Mouse (Mus musculus) gastrocnemius, postnatal 14 days (tissue): ENCODE measurements around the gene Kcnj4. TPM values are rescaled to one million over a fixed set of nuclear protein-coding genes. Genes with fewer than 3 reads are reported as not detected.
"Not testable (repeated sequence)": the region's sequence is repeated elsewhere in the genome, so short reads cannot be mapped to it uniquely, and the experiment has no call there.

Experiments used
- DNase-seq: peaks from one replicate; pipeline ENCODE4 v3.0.0; 2021; ENCODE audit warnings: mixed read lengths
- intact Hi-C: fragments of 180-260 bp; cut with DNase I; formaldehyde crosslinking; loops from one replicate; pipeline ENCODE4 v1.15.1; 2025; ENCODE audit warnings: low total_unique reads
- total RNA-seq, 2 experiments: library from RNA; stranded (reverse); gene quantifications; 2 replicates each; pipeline ENCODE4 v1.2.3; 2021

The Kcnj4 gene
- total RNA-seq, 2 experiments from 2014 or later: 0.08 TPM; not detected in 1

DNA sequence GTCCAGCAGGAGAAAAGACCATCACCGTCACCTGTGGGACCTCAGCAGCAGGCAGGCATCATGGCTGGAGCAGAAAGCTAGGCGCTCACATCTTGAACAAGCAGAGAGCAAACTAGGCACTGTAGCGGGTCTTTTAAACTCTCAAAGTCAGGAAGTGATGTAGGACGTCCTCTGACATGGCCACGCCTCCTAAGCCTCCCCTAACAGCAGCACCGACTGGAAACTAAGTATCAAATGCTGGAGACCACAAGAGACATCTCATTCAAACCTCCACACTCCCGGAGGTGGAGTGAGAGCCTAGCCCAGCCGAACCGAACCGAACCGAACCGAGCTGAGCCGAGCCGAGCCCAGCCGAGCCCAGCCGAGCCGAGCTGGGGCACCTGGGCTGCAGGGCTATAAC is 34.5 kb downstream of the Kcnj4 start:
- DNase-seq: no peak
- intact Hi-C loops: no loop called here

DNA sequence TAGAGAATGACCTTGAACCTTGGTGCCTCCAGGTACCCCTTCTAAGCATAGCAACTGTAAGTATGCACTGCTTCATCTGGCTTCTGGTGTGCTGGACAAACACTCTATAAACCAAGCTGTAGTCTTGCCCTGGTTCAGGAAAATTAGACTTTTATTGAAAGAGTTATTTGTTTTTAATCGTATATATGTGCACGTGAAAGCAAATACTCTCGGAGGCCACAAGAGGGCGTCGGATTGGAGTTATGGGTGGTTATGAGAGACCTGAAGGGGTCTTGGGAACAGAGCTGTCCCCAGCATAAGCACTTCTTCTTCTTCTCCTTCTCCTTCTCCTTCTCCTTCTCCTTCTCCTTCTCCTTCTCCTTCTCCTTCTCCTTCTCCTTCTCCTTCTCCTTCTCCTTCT is 35.5 kb downstream of the Kcnj4 start:
- no peak for DNase-seq
- intact Hi-C loops: loop anchor here (5.0 to 10.0 kb wide), 3 partner anchors 57 to 95 kb away; no protein-coding TSS in a partner anchor

- intact Hi-C loops: loop anchor here (2.0 to 10.0 kb wide), 4 partner anchors 54 to 224 kb away; no protein-coding TSS in a partner anchor
- DNase-seq: peak; percentile 82
These were observed 38.3 kb downstream of the Kcnj4 start for GRCm38 (mm10) chr15:79466601-79467286.

DNA sequence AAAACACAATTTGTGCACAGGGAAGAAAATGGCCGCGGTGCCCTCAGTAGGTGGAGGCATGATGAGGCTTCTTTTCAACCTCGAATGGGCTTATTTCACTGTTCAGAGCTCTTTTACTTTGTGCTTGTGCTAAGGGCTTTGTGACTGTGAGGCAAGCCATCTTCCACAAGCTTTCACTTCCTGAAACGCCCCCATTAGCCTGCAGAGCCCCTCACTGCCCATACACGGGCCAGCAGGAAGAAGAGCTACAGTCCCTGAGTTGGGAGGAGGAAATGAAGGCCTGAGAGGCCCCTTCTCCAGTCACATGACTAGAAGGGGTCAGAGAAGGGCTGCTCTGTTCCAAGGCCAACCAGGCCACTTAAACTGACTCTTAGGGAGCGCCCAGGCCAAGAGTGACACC is 48.5 kb downstream of the Kcnj4 start:
- no peak for DNase-seq
- intact Hi-C loops: no loop called here

- intact Hi-C loops, DNase-seq: not testable (repeated sequence)
These were observed 48.9 kb downstream of the Kcnj4 start for GRCm38 (mm10) chr15:79456104-79456503.

GRCm38 (mm10) chr15:79455106-79455810 is 49.8 kb downstream of the Kcnj4 start, which contains the start of gene Csnk1e:
Csnk1e (minus strand) TSS chr15:79455566.
- intact Hi-C loops: no loop called here

DNA sequence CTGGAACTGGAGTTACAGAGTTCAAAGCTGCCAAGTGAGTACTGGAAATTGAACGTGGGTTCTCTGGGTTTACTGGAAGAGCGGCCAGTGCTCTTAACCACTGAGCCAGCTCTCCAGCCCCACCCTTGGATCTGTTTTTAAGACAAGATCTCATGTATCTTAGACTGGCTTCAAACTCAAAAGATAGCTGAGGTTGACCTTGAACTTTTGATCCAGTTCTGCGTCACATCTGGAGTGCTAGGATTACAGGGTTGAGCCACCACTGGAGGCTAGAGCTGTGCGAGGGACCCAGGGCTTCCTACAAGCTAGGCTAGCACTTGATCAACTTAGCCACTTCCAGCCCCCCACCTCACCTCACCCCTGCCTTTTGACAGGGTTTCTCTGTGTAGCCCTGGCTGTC is 51.2 kb downstream of the Kcnj4 start:
- DNase-seq: no peak
- intact Hi-C loops: loop anchor here (5.0 kb wide), 1 partner anchor 47 kb away; no protein-coding TSS in a partner anchor

More at GRCm38 (mm10) chr15:79455106-79455810, 49.8 kb downstream of the Kcnj4 start, which contains the start of gene Csnk1e:
- DNase-seq: peak; percentile 69

- intact Hi-C loops: loop anchor here (5.0 kb wide), 1 partner anchor 51 kb away; no protein-coding TSS in a partner anchor
- no peak for DNase-seq
These were observed 57.0 kb downstream of the Kcnj4 start for GRCm38 (mm10) chr15:79448041-79448440.

GRCm38 (mm10) chr15:79445786-79446654 is 59.0 kb downstream of the Kcnj4 start:
- DNase-seq: no peak
- intact Hi-C loops: loop anchor here (5.0 kb wide), 1 partner anchor 49 kb away; no protein-coding TSS in a partner anchor

DNA sequence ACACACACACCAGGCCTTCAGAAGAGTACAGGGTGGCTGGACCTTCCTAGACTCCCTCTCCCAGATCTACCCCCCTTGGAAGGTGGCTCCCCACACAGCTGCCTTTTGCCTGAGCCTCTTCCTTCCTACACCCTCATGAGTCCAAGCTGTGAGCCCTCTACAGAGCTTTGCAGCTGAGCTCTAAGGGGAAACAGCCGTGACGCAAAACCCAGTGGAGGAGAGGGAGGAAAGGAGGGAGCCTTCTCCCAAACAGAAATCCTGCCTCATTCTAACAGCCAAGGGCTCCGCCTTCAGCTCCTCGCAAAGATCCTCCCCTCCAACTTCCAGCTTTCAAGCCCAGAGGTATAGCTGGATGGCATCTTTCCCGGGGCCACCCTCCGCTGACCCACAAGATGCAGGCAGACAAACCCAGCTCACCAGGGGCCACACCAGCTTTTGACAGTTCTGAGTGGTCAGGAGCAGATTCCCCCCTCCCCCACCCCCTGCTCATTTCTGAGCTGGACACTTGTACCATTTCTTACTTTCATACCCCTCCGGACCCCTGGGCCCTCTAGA is 61.1 kb downstream of the Kcnj4 start:
- intact Hi-C loops: loop anchor here (2.0 kb wide), 1 partner anchor 67 kb away; no protein-coding TSS in a partner anchor
- no peak for DNase-seq

DNA sequence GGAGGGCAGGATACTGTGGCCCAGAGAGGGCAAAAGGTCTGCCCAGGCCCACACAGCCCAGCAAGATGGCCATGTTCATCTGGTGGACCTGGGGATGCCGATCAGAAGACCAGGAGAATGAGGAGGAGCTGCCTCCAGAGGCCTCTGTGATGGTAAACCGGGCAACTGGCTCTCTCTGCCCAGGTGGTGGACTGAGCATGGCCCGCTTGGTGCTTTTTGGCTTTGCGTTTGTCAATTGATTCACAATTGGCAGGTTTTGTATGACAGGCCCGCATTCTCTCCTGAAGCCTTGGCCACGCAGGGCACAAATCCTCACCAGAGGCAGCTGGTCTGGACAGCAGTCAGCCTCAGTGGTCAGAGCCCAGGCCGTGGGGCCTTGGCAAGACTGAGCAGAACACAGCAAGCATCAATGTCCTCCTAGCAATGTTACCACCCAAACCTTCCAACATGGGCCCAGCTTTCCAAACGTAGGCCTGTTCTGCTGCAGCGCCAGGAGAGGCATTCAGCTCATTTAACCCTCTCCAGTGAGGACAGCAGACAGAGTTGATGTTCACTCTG is 62.0 kb downstream of the Kcnj4 start:
- intact Hi-C loops: loop anchor here (2.0 kb wide), 1 partner anchor 68 kb away; no protein-coding TSS in a partner anchor

DNA sequence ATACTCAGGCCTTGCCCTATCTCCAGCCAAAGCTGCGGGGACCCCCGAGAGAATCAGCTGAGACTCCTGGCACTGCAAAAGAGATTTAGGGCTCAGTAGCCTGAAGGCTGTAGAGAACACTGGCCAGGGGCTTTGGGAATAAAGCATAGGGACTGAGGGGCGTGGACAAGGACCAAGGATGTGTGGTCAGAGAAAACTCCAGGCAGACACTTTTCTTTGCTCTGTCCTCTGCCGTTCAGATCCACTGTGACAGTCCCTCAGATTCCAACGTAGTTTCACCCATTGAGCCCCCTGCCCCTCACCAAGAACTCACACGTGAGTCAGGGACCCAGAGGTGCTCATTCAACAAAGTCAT is 62.8 kb downstream of the Kcnj4 start:
- DNase-seq: no peak
- intact Hi-C loops: loop anchor here (2.0 kb wide), 1 partner anchor 69 kb away; no protein-coding TSS in a partner anchor

More for the DNA sequence above, 62.0 kb downstream of the Kcnj4 start:
- no peak for DNase-seq

DNA sequence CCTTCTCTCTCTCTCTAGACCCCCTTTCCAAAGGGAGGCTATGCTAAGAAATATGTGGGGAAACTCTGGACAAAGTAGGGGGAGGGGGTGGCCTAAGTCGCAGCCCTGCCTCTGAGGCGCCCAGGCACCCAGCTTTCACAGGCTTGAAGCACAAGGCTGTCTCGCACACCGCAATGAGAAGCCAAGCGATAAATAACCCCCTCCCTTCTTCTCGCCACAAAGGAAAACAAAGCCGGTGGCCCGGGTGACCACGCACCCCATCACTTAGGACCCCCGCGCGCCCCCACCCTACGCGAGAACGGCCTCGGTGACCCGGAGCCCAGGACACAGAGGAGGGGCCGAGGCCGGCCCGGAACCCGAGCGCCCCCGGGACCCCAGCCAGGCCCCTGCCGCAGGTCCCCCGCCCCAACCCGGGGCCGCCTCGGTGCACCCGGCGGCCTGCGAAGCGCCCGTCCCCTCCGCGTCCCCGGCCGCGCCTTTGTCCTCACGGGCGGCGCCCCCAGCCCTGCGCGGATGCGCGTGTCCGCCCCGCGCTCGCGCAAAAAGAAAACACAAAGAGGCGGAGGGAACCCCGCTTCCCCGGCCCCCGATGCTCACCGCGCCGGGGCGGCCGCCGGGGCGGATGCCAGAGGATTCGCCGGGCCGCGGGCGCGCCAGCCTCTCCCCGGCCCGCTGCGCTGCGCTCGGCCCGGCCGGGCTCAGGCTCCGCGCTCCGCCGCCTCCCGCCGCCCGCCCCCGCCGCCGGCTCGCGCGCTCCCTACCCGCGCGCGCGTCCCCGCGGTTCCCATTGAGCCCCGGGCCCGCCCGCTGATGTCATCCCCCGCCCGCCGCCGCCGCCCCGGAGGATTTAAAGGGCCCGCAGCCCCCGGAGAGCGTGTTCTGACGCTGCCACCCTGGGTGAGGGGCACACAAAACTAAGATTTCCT is 63.4 kb downstream of the Kcnj4 start:
- peak; percentile 88 for DNase-seq
- intact Hi-C loops: loop anchor here (2.0 kb wide), 1 partner anchor 69 kb away; no protein-coding TSS in a partner anchor

GRCm38 (mm10) chr15:79440651-79441330 is 64.2 kb downstream of the Kcnj4 start:
- intact Hi-C loops: no loop called here
- no peak for DNase-seq

DNA sequence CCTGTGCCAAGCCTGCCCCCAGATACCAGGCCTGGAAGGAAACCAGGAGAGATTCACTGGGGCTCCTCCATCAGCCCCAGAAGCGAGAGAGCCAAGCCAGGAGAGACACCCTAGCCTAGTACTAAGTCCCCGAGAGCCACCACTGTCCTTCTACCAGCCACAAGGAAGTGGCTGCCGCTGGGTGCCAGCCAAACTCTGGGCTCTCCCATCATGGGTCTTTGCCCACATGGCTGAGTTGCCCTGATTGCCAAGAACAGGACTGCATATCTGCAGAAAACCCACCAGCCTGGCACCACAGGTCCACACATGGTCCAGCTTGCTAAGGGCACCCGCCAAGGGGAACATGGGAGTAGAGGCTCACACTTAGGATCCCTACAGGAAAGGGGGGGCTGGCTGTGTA is 64.8 kb downstream of the Kcnj4 start:
- peak; percentile 73 for DNase-seq

DNA sequence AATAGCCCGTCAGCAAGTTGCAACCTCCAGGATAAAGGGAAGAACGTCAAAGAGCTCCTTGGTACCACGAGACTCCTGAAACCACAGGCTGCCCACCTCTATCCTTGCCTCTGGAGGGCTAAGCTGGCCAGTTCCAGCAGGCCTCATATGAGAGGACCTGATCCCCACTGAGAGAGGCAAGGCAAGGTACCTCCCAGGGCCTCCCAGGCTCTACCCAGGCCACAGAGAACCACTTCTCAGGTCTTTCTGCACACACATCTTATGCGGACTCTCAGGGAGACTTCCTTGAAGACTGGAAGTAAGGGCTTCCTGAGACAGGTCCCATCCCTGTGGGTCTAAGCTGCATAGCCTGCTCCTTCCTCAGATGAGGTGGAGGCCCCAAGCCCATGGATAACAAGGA is 65.7 kb downstream of the Kcnj4 start:
- intact Hi-C loops: no loop called here

More for the DNA sequence above, 64.8 kb downstream of the Kcnj4 start:
- intact Hi-C loops: no loop called here

GRCm38 (mm10) chr15:79438816-79439215 is 66.2 kb downstream of the Kcnj4 start:
- DNase-seq: no peak
- intact Hi-C loops: no loop called here

More for the DNA sequence above, 65.7 kb downstream of the Kcnj4 start:
- DNase-seq: no peak
